Mouse (Mus musculus): ENCODE measurements around the gene Pilrb2. TPM values are rescaled to one million over a fixed set of nuclear protein-coding genes. Genes with fewer than 3 reads are reported as not detected.
A peak's percentile ranks its signal among the peaks of the same experiment; 100 is the strongest.

The Pilrb2 gene
- polyA plus RNA-seq, 1 experiment from 2014 or later = 1.8 TPM

- no peaks in the 10 kb centered on the region for H3K4me1 ChIP-seq (ENCODE audit: control insufficient read depth, insufficient read depth, low read length)
- ATAC-seq (replicated peaks; ENCODE audit: extremely low read depth, insufficient read depth, low FRiP score) = no peak
- no peak overlapping the region for H3K27ac ChIP-seq (ENCODE audit: low read length)
- no peak overlapping the region for H3K9ac ChIP-seq (ENCODE audit: low read length)
- H3K27me3 ChIP-seq (ENCODE audit: control insufficient read depth, insufficient read depth, low read length) = no peaks in the 10 kb centered on the region
- H3K4me3 ChIP-seq (ENCODE audit: low read length) = no peak overlapping the region
- no peaks in the 10 kb centered on the region for H3K9me3 ChIP-seq (replicated peaks; ENCODE audit: control insufficient read depth, low read length)
- no peaks in the 10 kb centered on the region for H3K36me3 ChIP-seq (ENCODE audit: control insufficient read depth, insufficient read depth)
- H3K4me2 ChIP-seq (ENCODE audit: low read depth, low read length) = no peak overlapping the region
- 79% methylated on average over 2 of the region's 2 CpGs for WGBS
Measured at GRCm38 (mm10) chr5:137825971-137826370, 45.6 kb downstream of the Pilrb2 start.

- WGBS = 82% methylated on average over 3 of the region's 3 CpGs
- H3K4me2 ChIP-seq (ENCODE audit: low read depth, low read length) = no peak overlapping the region
- H3K9ac ChIP-seq (ENCODE audit: low read length) = no peak overlapping the region
- ATAC-seq (replicated peaks; ENCODE audit: extremely low read depth, insufficient read depth, low FRiP score) = no peak
- no peaks in the 10 kb centered on the region for H3K27me3 ChIP-seq (ENCODE audit: control insufficient read depth, insufficient read depth, low read length)
- H3K27ac ChIP-seq (ENCODE audit: low read length) = no peak overlapping the region
- no peaks in the 10 kb centered on the region for H3K9me3 ChIP-seq (replicated peaks; ENCODE audit: control insufficient read depth, low read length)
- no peaks in the 10 kb centered on the region for H3K4me1 ChIP-seq (ENCODE audit: control insufficient read depth, insufficient read depth, low read length)
- no peak overlapping the region for H3K4me3 ChIP-seq (ENCODE audit: low read length)
- no peaks in the 10 kb centered on the region for H3K36me3 ChIP-seq (ENCODE audit: control insufficient read depth, insufficient read depth)
Measured at GRCm38 (mm10) chr5:137825030-137825429, 46.6 kb downstream of the Pilrb2 start.

GRCm38 (mm10) chr5:137823455-137824045, 48.1 kb downstream of the Pilrb2 start:
- no peaks in the 10 kb centered on the region for H3K36me3 ChIP-seq (ENCODE audit: control insufficient read depth, insufficient read depth)
- H3K4me3 ChIP-seq (ENCODE audit: low read length) = no peak overlapping the region
- H3K9ac ChIP-seq (ENCODE audit: low read length) = no peak overlapping the region
- no peaks in the 10 kb centered on the region for H3K4me1 ChIP-seq (ENCODE audit: control insufficient read depth, insufficient read depth, low read length)
- 87% methylated on average over 6 of the region's 6 CpGs for WGBS
- no peak overlapping the region for H3K27ac ChIP-seq (ENCODE audit: low read length)
- H3K4me2 ChIP-seq (ENCODE audit: low read depth, low read length) = no peak overlapping the region
- H3K9me3 ChIP-seq (replicated peaks; ENCODE audit: control insufficient read depth, low read length) = no peaks in the 10 kb centered on the region
- H3K27me3 ChIP-seq (ENCODE audit: control insufficient read depth, insufficient read depth, low read length) = no peaks in the 10 kb centered on the region
- no peak for ATAC-seq (replicated peaks; ENCODE audit: extremely low read depth, insufficient read depth, low FRiP score)

GRCm38 (mm10) chr5:137822602-137823001, 49.0 kb downstream of the Pilrb2 start:
- Histone ChIP-seq H3K4me1 (ENCODE audit: control insufficient read depth, insufficient read depth, low read length) (no peaks in the 10 kb centered on the region), H3K9me3 (replicated peaks; ENCODE audit: control insufficient read depth, low read length) (no peaks in the 10 kb centered on the region), H3K27me3 (ENCODE audit: control insufficient read depth, insufficient read depth, low read length) (no peaks in the 10 kb centered on the region), H3K9ac (ENCODE audit: low read length) (no peak overlapping the region), H3K4me3 (ENCODE audit: low read length) (no peak overlapping the region), H3K36me3 (ENCODE audit: control insufficient read depth, insufficient read depth) (no peaks in the 10 kb centered on the region), H3K27ac (ENCODE audit: low read length) (no peak overlapping the region), H3K4me2 (ENCODE audit: low read depth, low read length) (no peak overlapping the region)
- WGBS = 81% methylated on average over 1 of the region's 1 CpGs
- ATAC-seq (replicated peaks; ENCODE audit: extremely low read depth, insufficient read depth, low FRiP score) = no peak

GRCm38 (mm10) chr5:137822126-137822525, 49.5 kb downstream of the Pilrb2 start:
- 61% methylated on average over 4 of the region's 4 CpGs for WGBS
- no peak overlapping the region for H3K27ac ChIP-seq (ENCODE audit: low read length)
- no peaks in the 10 kb centered on the region for H3K27me3 ChIP-seq (ENCODE audit: control insufficient read depth, insufficient read depth, low read length)
- H3K9me3 ChIP-seq (replicated peaks; ENCODE audit: control insufficient read depth, low read length) = no peaks in the 10 kb centered on the region
- H3K4me2 ChIP-seq (ENCODE audit: low read depth, low read length) = no peak overlapping the region
- no peak overlapping the region for H3K9ac ChIP-seq (ENCODE audit: low read length)
- H3K36me3 ChIP-seq (ENCODE audit: control insufficient read depth, insufficient read depth) = no peaks in the 10 kb centered on the region
- no peak overlapping the region for H3K4me3 ChIP-seq (ENCODE audit: low read length)
- no peak for ATAC-seq (replicated peaks; ENCODE audit: extremely low read depth, insufficient read depth, low FRiP score)
- H3K4me1 ChIP-seq (ENCODE audit: control insufficient read depth, insufficient read depth, low read length) = no peaks in the 10 kb centered on the region

- Histone ChIP-seq H3K4me1 (ENCODE audit: control insufficient read depth, insufficient read depth, low read length) (no peaks in the 10 kb centered on the region), H3K9ac (ENCODE audit: low read length) (no peak overlapping the region), H3K4me2 (ENCODE audit: low read depth, low read length) (no peak overlapping the region), H3K27ac (ENCODE audit: low read length) (peak overlapping the region; percentile 67), H3K4me3 (ENCODE audit: low read length) (no peak overlapping the region), H3K9me3 (replicated peaks; ENCODE audit: control insufficient read depth, low read length) (no peaks in the 10 kb centered on the region), H3K27me3 (ENCODE audit: control insufficient read depth, insufficient read depth, low read length) (no peaks in the 10 kb centered on the region), H3K36me3 (ENCODE audit: control insufficient read depth, insufficient read depth) (no peaks in the 10 kb centered on the region; the same call in 1 of the 2 replicates)
- no peak for ATAC-seq (replicated peaks; ENCODE audit: extremely low read depth, insufficient read depth, low FRiP score)
- 41% methylated on average over 4 of the region's 4 CpGs for WGBS
Measured at GRCm38 (mm10) chr5:137817466-137818222, 54.0 kb downstream of the Pilrb2 start.

Other genes starting within 250 kb of the Pilrb2 start
- 0.12 and 0.39 TPM in 2 replicates for gene Fbxo24, start 242.8 kb downstream of the Pilrb2 start, polyA plus RNA-seq (2015; fragmentation: Nextera tagmentation; extraction: Ambion mirVana)
- gene Lrch4, start 242.7 kb downstream of the Pilrb2 start, polyA plus RNA-seq (2015; fragmentation: Nextera tagmentation; extraction: Ambion mirVana) = 24.8 and 31.1 TPM in 2 replicates
- 9.1 and 12.5 TPM in 2 replicates for gene Gm20605, start 242.6 kb downstream of the Pilrb2 start, polyA plus RNA-seq (2015; fragmentation: Nextera tagmentation; extraction: Ambion mirVana)
- gene Sap25, start 230.5 kb downstream of the Pilrb2 start, polyA plus RNA-seq (2015; fragmentation: Nextera tagmentation; extraction: Ambion mirVana) = 6.2 and 6.3 TPM in 2 replicates
- gene Irs3, start 226.1 kb downstream of the Pilrb2 start, polyA plus RNA-seq (2015; fragmentation: Nextera tagmentation; extraction: Ambion mirVana) = 0.20 and 0.21 TPM in 2 replicates
- 19.4 and 21.0 TPM in 2 replicates for gene Agfg2, start 187.1 kb downstream of the Pilrb2 start, polyA plus RNA-seq (2015; fragmentation: Nextera tagmentation; extraction: Ambion mirVana)
- gene Nyap1, start 130.2 kb downstream of the Pilrb2 start, polyA plus RNA-seq (2015; fragmentation: Nextera tagmentation; extraction: Ambion mirVana) = 1.6 and 1.9 TPM in 2 replicates
- 164 and 189 TPM in 2 replicates for gene Tsc22d4, start 126.1 kb downstream of the Pilrb2 start, polyA plus RNA-seq (2015; fragmentation: Nextera tagmentation; extraction: Ambion mirVana)
- 20.5 and 22.6 TPM in 2 replicates for gene Ppp1r35, start 93.0 kb downstream of the Pilrb2 start, polyA plus RNA-seq (2015; fragmentation: Nextera tagmentation; extraction: Ambion mirVana)
- gene Mepce, start 84.2 kb downstream of the Pilrb2 start, polyA plus RNA-seq (2015; fragmentation: Nextera tagmentation; extraction: Ambion mirVana) = 5.6 and 5.7 TPM in 2 replicates
- gene Zcwpw1, start 84.0 kb downstream of the Pilrb2 start, polyA plus RNA-seq (2015; fragmentation: Nextera tagmentation; extraction: Ambion mirVana) = 9.6 and 9.9 TPM in 2 replicates
- gene Pilra, start 35.5 kb downstream of the Pilrb2 start, polyA plus RNA-seq (2015; fragmentation: Nextera tagmentation; extraction: Ambion mirVana) = 2.0 TPM in 2 replicates
- 0.77 and 0.89 TPM in 2 replicates for gene Pilrb1, start 13.7 kb downstream of the Pilrb2 start, polyA plus RNA-seq (2015; fragmentation: Nextera tagmentation; extraction: Ambion mirVana)
- gene Cyp3a13, start 49.8 kb upstream of the Pilrb2 start, polyA plus RNA-seq (2015; fragmentation: Nextera tagmentation; extraction: Ambion mirVana) = 0.07 and 0.26 TPM in 2 replicates
- 0.26 TPM in 1 of 2 replicates, not detected in the other for gene Gjc3, start 91.3 kb upstream of the Pilrb2 start, polyA plus RNA-seq (2015; fragmentation: Nextera tagmentation; extraction: Ambion mirVana)
- gene Azgp1, start 109.7 kb upstream of the Pilrb2 start, polyA plus RNA-seq (2015; fragmentation: Nextera tagmentation; extraction: Ambion mirVana) = 0.22 TPM in 1 of 2 replicates, not detected in the other
- gene Smok3a, start 149.4 kb upstream of the Pilrb2 start, polyA plus RNA-seq (2015; fragmentation: Nextera tagmentation; extraction: Ambion mirVana) = not detected in 2 replicates
- gene Smok3b, start 149.6 kb upstream of the Pilrb2 start, polyA plus RNA-seq (2015; fragmentation: Nextera tagmentation; extraction: Ambion mirVana) = not detected in 2 replicates
- gene Smok3c, start 181.4 kb upstream of the Pilrb2 start, polyA plus RNA-seq (2015; fragmentation: Nextera tagmentation; extraction: Ambion mirVana) = not detected in 2 replicates
- 8.9 and 10.1 TPM in 2 replicates for gene Zkscan1, start 213.3 kb upstream of the Pilrb2 start, polyA plus RNA-seq (2015; fragmentation: Nextera tagmentation; extraction: Ambion mirVana)
- gene Zscan21, start 245.1 kb upstream of the Pilrb2 start, polyA plus RNA-seq (2015; fragmentation: Nextera tagmentation; extraction: Ambion mirVana) = 37.6 and 42.7 TPM in 2 replicates